In genomic region chr8:122855123-122855522, GRCm38 (mm10) we compare ENCODE assay signal across 19 mouse cellular contexts. TPM values are rescaled to one million over a fixed set of nuclear protein-coding genes. Genes with fewer than 3 reads are reported as not detected.
"Had no signal": no experiment of that assay in that cellular context is flagged by ENCODE, and none has a peak within 500 bp of the region (broad histone marks: within the 10 kb centered on the region; RNA-seq: fewer than 3 reads in every experiment).

No protein-coding gene starts in this region.

- H3K4me2 ChIP-seq: neural tube, embryonic 13.5 days; neural tube, embryonic 15.5 days; stomach, embryonic 15.5 days had no signal

- H3K9ac ChIP-seq: neural tube, embryonic 15.5 days; stomach, embryonic 15.5 days had no signal

- H3K9me3 ChIP-seq: neural tube, embryonic 13.5 days; neural tube, embryonic 15.5 days; stomach, embryonic 15.5 days had no signal

- H3K27me3 ChIP-seq: neural tube, embryonic 13.5 days; neural tube, embryonic 15.5 days; stomach, embryonic 15.5 days had no signal

- H3K4me3 ChIP-seq: neural tube, embryonic 13.5 days; neural tube, embryonic 15.5 days; stomach, embryonic 15.5 days had no signal

- H3K36me3 ChIP-seq: neural tube, embryonic 13.5 days; neural tube, embryonic 15.5 days; stomach, embryonic 15.5 days had no signal

- DNase-seq: retina, postnatal 1 day; right cerebral cortex, adult 18-20 months; right cerebral cortex, postnatal 14 days; right cerebral cortex, postnatal 25 days; right cerebral cortex, postnatal 4 days; spleen, adult 18-20 months; thymus, adult 18-20 months; thymus, adult 2 months; thymus, postnatal 14 days; thymus, postnatal 25 days; thymus, postnatal 36 days; thymus, postnatal 4 days had no signal

- H3K27ac ChIP-seq: neural tube, embryonic 13.5 days; neural tube, embryonic 15.5 days; stomach, embryonic 15.5 days; stomach, postnatal 0 days had no signal

RNA-seq across cellular contexts. Expression of gene Cdh15, which starts 7.4 kb away (rescaled TPM):
- total RNA-seq: neutrophil, adult 5-6 weeks had no signal
- polyA plus RNA-seq: small intestine, adult 2 months; spleen, adult 2 months had no signal
